Mouse (Mus musculus): ENCODE results near the gene Cfap73. TPM values are rescaled to one million over a fixed set of nuclear protein-coding genes. Genes with fewer than 3 reads are reported as not detected.
A peak's percentile ranks its signal among the peaks of the same experiment; 100 is the strongest.

The Cfap73 gene
- polyA plus RNA-seq, 2 experiments, result not detected

DNA sequence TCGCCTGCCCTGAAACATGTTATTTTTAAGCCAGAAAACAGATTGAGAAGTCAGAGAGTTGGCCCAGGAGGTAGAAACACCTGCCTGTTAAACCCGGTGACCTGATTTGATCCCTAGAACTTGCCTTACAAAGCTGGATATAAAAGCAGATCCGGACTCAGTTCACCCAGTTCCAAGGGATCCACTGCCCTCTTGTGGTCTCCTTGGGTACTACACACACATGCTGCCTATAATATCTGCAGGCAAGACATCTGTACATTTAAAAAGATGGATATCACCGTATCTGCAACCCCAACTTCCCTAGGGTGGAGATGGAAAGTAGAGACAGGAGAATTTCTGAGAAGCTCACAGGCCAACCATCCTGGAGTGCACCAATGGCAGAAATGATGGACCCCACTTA, 18.1 kb downstream of the Cfap73 start:
- 79% methylated on average over 4 of the region's 4 CpGs for WGBS (ENCODE audit: insufficient replicate concordance)
- no peak for DNase-seq (ENCODE audit: low read depth in 3 of 3, low spot score in 3 of 3)
- ATAC-seq (ENCODE audit: insufficient read depth), result no peak
- Histone ChIP-seq H3K27me3 (ENCODE audit: control insufficient read depth, insufficient read depth, low read length) (no peaks in the 10 kb centered on the region), H3K36me3 (replicated peaks; ENCODE audit: control insufficient read depth, insufficient read depth, low read depth) (peaks cover 13% of the 10 kb centered on the region), H3K4me2 (ENCODE audit: low read depth) (no peak overlapping the region), H3K9me3 (ENCODE audit: control insufficient read depth, low read length) (no peaks in the 10 kb centered on the region), H3K9ac (replicated peaks) (no peak overlapping the region), H3K27ac (no peak overlapping the region), H3K4me1 (replicated peaks; ENCODE audit: control insufficient read depth in 2 of 2, insufficient read depth in 2 of 2, low read length in 1 of 2) (peaks cover 3 to 10% of the 10 kb centered on the region in 2 experiments), H3K4me3 (ENCODE audit: insufficient read depth in 1 of 2, low read depth in 2 of 2, low read length in 2 of 2) (no peak overlapping the region)
- TF ChIP-seq CTCF (IDR thresholded peaks at IDR 0.05; ENCODE audit: low read depth), result peak; percentile 75
- no peak for TF ChIP-seq EP300 (IDR thresholded peaks at IDR 0.05; ENCODE audit: low read depth)

DNA sequence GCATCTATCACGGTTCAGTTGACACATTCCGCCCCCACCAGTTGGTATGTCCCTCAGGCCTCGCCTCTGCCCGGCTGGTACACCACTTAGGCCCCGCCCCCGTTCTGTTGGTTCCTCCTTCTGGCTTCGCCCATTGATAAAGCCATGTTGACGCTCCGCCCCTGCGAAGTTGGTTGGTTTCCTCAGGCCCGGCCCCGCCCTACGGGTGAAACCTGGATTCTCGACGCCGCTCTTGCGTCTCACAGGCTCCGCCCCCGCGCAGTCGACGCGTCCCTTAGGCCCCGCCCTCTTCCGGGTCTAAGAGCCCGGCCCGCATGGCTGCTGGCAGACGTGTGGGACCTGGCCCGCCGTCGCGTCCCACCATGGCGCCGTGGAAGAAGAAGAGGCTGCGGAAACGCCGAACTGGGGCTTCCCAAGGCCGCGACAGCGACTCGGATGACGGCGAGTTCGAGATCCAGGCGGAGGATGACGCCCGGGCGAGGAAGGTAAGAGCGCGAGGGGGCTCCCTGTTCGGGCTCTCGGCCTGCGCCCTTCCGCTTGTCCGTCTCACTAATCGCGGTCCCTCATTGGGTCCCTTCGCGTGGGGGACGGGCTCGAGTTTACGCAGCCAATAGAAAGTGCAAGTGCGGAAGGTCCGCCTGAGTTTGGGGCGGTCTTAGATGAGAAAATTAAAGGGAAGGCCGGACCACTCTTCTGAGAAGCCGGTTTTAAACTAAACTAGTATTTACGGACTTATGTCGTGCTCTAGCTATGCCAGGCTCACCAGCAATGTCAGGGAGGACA, 21.0 kb downstream of the Cfap73 start:
- no peak for TF ChIP-seq CTCF (IDR thresholded peaks at IDR 0.05; ENCODE audit: low read depth)
- no peak for TF ChIP-seq EP300 (IDR thresholded peaks at IDR 0.05; ENCODE audit: low read depth)
- peak overlapping the region; percentile 53 for H3K27ac ChIP-seq
- peak; percentile 91 for ATAC-seq (ENCODE audit: insufficient read depth)
- peak overlapping the region; percentile 62 for H3K9ac ChIP-seq (replicated peaks)
- H3K9me3 ChIP-seq (ENCODE audit: control insufficient read depth, low read length), result no peaks in the 10 kb centered on the region
- WGBS (ENCODE audit: insufficient replicate concordance), result under 1% methylated on average over 69 of the region's 69 CpGs
- H3K4me3 ChIP-seq (ENCODE audit: insufficient read depth in 1 of 2, low read depth in 2 of 2, low read length in 2 of 2), result peak overlapping the region; percentile 78 to 84
- peak; percentile 100 for DNase-seq (ENCODE audit: low read depth in 3 of 3, low spot score in 3 of 3)
- no peaks in the 10 kb centered on the region for H3K36me3 ChIP-seq (replicated peaks; ENCODE audit: control insufficient read depth, insufficient read depth, low read depth)
- peaks cover 3 to 10% of the 10 kb centered on the region in 2 experiments for H3K4me1 ChIP-seq (replicated peaks; ENCODE audit: control insufficient read depth in 2 of 2, insufficient read depth in 2 of 2, low read length in 1 of 2)
- H3K27me3 ChIP-seq (ENCODE audit: control insufficient read depth, insufficient read depth, low read length), result no peaks in the 10 kb centered on the region
- peak overlapping the region; percentile 96 for H3K4me2 ChIP-seq (ENCODE audit: low read depth)

DNA sequence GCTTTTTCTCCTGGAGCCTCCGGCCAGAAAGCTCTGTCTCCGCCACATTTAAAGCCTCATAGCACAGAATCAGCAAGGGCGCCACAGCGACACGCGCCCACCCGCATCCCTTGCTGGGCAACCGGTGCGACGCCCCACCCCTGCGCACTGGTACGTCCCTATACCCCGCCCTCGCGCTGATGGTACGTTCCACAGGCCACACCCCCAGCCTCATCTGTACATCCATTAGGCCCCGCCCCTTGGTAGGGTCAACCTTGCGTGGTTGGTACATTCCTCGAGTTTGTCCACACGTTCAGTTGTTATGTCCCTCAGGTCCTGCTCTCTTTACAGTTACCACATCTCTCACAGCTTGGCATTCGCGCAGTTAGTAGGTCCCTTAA, 21.6 kb downstream of the Cfap73 start, which contains the start of the genes Rita1 and Ddx54:
Gene Rita1, minus strand, starts transcription at position 148 of the 380 bp plus-strand sequence.
Gene Ddx54, plus strand, starts transcription at position 298 of the 380 bp plus-strand sequence.
- no peaks in the 10 kb centered on the region for H3K27me3 ChIP-seq (ENCODE audit: control insufficient read depth, insufficient read depth, low read length)
- H3K4me2 ChIP-seq (ENCODE audit: low read depth), result peak within 1 kb of the TSS; percentile 96
- peak; percentile 78 for ATAC-seq (ENCODE audit: insufficient read depth)
- peak within 1 kb of the TSS; percentile 78 to 84 for H3K4me3 ChIP-seq (ENCODE audit: insufficient read depth in 1 of 2, low read depth in 2 of 2, low read length in 2 of 2)
- H3K9me3 ChIP-seq (ENCODE audit: control insufficient read depth, low read length), result no peaks in the 10 kb centered on the region
- H3K27ac ChIP-seq, result peak within 1 kb of the TSS; percentile 53
- DNase-seq (ENCODE audit: low read depth in 3 of 3, low spot score in 3 of 3), result peak in 2 of 3 experiments; percentile 86 to 91
- peak within 1 kb of the TSS; percentile 65 for H3K9ac ChIP-seq (replicated peaks)
- WGBS (ENCODE audit: insufficient replicate concordance), result under 1% methylated on average over 22 of the region's 22 CpGs
- peaks cover 3 to 10% of the 10 kb centered on the region in 2 experiments for H3K4me1 ChIP-seq (replicated peaks; ENCODE audit: control insufficient read depth in 2 of 2, insufficient read depth in 2 of 2, low read length in 1 of 2)
- TF ChIP-seq EP300 (IDR thresholded peaks at IDR 0.05; ENCODE audit: low read depth) (peak; percentile 50), CTCF (IDR thresholded peaks at IDR 0.05; ENCODE audit: low read depth) (no peak)
- H3K36me3 ChIP-seq (replicated peaks; ENCODE audit: control insufficient read depth, insufficient read depth, low read depth), result no peaks in the 10 kb centered on the region

DNA sequence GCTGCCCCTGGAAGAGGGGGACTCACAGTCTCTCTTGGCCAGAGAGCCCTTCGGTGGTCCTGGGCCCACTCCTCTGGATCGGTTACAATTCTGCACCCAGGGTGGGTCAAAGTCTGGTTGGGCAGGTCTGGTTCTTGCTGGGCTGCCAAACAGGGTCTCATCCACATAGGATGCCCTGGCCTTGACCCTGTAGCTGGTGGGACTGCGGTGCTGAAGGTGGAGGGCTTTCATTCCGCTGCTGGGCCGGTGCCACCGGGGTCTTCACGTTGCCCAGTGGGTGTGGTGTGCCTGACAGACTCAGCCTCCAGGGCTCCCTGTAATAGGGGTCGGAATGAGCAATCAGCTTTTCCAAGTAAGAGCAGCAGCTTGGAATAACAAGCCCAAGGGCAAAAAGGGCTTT, 22.6 kb downstream of the Cfap73 start:
- no peak overlapping the region for H3K27ac ChIP-seq
- peaks cover 3 to 10% of the 10 kb centered on the region in 2 experiments for H3K4me1 ChIP-seq (replicated peaks; ENCODE audit: control insufficient read depth in 2 of 2, insufficient read depth in 2 of 2, low read length in 1 of 2)
- DNase-seq (ENCODE audit: low read depth in 3 of 3, low spot score in 3 of 3) (no peak), ATAC-seq (ENCODE audit: insufficient read depth) (no peak)
- H3K27me3 ChIP-seq (ENCODE audit: control insufficient read depth, insufficient read depth, low read length), result no peaks in the 10 kb centered on the region
- H3K9me3 ChIP-seq (ENCODE audit: control insufficient read depth, low read length), result no peaks in the 10 kb centered on the region
- no peaks in the 10 kb centered on the region for H3K36me3 ChIP-seq (replicated peaks; ENCODE audit: control insufficient read depth, insufficient read depth, low read depth)
- peak overlapping the region; percentile 65 for H3K9ac ChIP-seq (replicated peaks)
- 60% methylated on average over 8 of the region's 8 CpGs for WGBS (ENCODE audit: insufficient replicate concordance)
- H3K4me3 ChIP-seq (ENCODE audit: insufficient read depth in 1 of 2, low read depth in 2 of 2, low read length in 2 of 2), result peak overlapping the region; percentile 78 to 84
- TF ChIP-seq EP300 (IDR thresholded peaks at IDR 0.05; ENCODE audit: low read depth) (no peak), CTCF (IDR thresholded peaks at IDR 0.05; ENCODE audit: low read depth) (no peak)
- H3K4me2 ChIP-seq (ENCODE audit: low read depth), result peak overlapping the region; percentile 96

DNA sequence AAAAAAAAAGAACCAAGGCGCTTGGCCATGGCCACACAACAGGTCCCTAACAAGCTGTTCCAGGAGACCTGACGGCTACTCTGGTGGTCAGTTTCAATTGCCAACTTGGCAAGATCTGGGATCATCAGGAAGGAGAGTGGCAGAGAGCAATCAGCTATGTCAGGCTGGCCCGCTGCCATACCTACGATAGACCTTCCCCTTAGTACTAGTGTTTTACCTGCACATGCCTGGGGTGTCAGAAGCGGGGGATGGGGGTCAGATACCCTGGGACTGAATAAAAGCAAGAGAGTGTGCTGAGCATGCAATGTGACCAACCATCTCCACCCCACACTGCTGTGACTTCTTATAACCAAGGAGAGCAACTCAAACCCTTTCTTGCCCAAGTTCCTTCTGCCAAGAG, 23.1 kb downstream of the Cfap73 start:
- WGBS (ENCODE audit: insufficient replicate concordance), result 83% methylated on average over 5 of the region's 5 CpGs
- TF ChIP-seq EP300 (IDR thresholded peaks at IDR 0.05; ENCODE audit: low read depth), result no peak
- TF ChIP-seq CTCF (IDR thresholded peaks at IDR 0.05; ENCODE audit: low read depth), result no peak
- Histone ChIP-seq H3K4me1 (replicated peaks; ENCODE audit: control insufficient read depth in 2 of 2, insufficient read depth in 2 of 2, low read length in 1 of 2) (peaks cover 3 to 10% of the 10 kb centered on the region in 2 experiments), H3K27me3 (ENCODE audit: control insufficient read depth, insufficient read depth, low read length) (no peaks in the 10 kb centered on the region), H3K4me3 (ENCODE audit: insufficient read depth in 1 of 2, low read depth in 2 of 2, low read length in 2 of 2) (no peak overlapping the region), H3K4me2 (ENCODE audit: low read depth) (peak overlapping the region; percentile 96), H3K27ac (no peak overlapping the region), H3K36me3 (replicated peaks; ENCODE audit: control insufficient read depth, insufficient read depth, low read depth) (no peaks in the 10 kb centered on the region), H3K9me3 (ENCODE audit: control insufficient read depth, low read length) (no peaks in the 10 kb centered on the region), H3K9ac (replicated peaks) (no peak overlapping the region)
- no peak for DNase-seq (ENCODE audit: low read depth in 3 of 3, low spot score in 3 of 3)
- ATAC-seq (ENCODE audit: insufficient read depth), result no peak

Data from liver, embryonic 14.5 days (tissue).